Mouse (Mus musculus): ENCODE measurements around the gene Irf8. TPM values are rescaled to one million over a fixed set of nuclear protein-coding genes. Genes with fewer than 3 reads are reported as not detected.

The Irf8 gene
- total RNA-seq (2014; rRNA removed; ENCODE audit: low replicate concordance) (13.9 and 15.2 TPM in 2 replicates), polyA plus RNA-seq (2015; fragmentation: Nextera tagmentation; extraction: Ambion mirVana) (11.5 and 12.2 TPM in 2 replicates)

- Histone ChIP-seq H3K9me3 (replicated peaks; ENCODE audit: control insufficient read depth, low read length) (no peaks in the 10 kb centered on the region), H3K4me3 (ENCODE audit: low read depth, low read length) (peak within 1 kb of the TSS; percentile 55), H3K4me2 (ENCODE audit: low read depth, low read length) (peak within 1 kb of the TSS; percentile 92), H3K36me3 (replicated peaks; ENCODE audit: control insufficient read depth, insufficient read depth, low read length) (no peaks in the 10 kb centered on the region), H3K27me3 (ENCODE audit: control insufficient read depth, insufficient read depth, low read length) (peaks cover 47% of the 10 kb centered on the region), H3K4me1 (ENCODE audit: control insufficient read depth, insufficient read depth) (no peaks in the 10 kb centered on the region), H3K9ac (replicated peaks; ENCODE audit: low read depth, low read length) (0 out of 2 replicates have a peak within 1 kb of the TSS, but pooled peaks have one; percentile 0), H3K27ac (ENCODE audit: low read depth) (no peak within 1 kb of the TSS)
- peak; percentile 92 for ATAC-seq (ENCODE audit: insufficient read depth, low read depth)
- TF ChIP-seq EP300 (IDR thresholded peaks at IDR 0.05; ENCODE audit: low read depth) (0 out of 2 replicates have a peak, but pooled peaks have one; percentile 44), CTCF (IDR thresholded peaks at IDR 0.05; ENCODE audit: low read depth) (peak; percentile 29)
- under 1% methylated on average over 60 of the region's 62 CpGs for WGBS
- DNase-seq (ENCODE audit: low spot score): peak; percentile 81
These were observed at the start of gene Irf8 for GRCm38 (mm10) chr8:120735770-120736481. Gene Irf8, plus strand, starts transcription at chr8:120736358.

GRCm38 (mm10) chr8:120686576-120686975 lies 49.6 kb upstream of the Irf8 start:
- H3K27ac ChIP-seq (ENCODE audit: low read depth): no peak overlapping the region
- DNase-seq (ENCODE audit: low spot score): no peak
- H3K36me3 ChIP-seq (replicated peaks; ENCODE audit: control insufficient read depth, insufficient read depth, low read length): no peaks in the 10 kb centered on the region
- ATAC-seq (ENCODE audit: insufficient read depth, low read depth): no peak
- no peaks in the 10 kb centered on the region for H3K9me3 ChIP-seq (replicated peaks; ENCODE audit: control insufficient read depth, low read length)
- H3K4me1 ChIP-seq (ENCODE audit: control insufficient read depth, insufficient read depth): no peaks in the 10 kb centered on the region
- 0 out of 2 replicates have a peak, but pooled peaks cover 3% of the 10 kb centered on the region for H3K27me3 ChIP-seq (ENCODE audit: control insufficient read depth, insufficient read depth, low read length)
- TF ChIP-seq EP300 (IDR thresholded peaks at IDR 0.05; ENCODE audit: low read depth) (no peak), CTCF (IDR thresholded peaks at IDR 0.05; ENCODE audit: low read depth) (no peak)
- 77% methylated on average over 5 of the region's 5 CpGs for WGBS
- no peak overlapping the region for H3K4me2 ChIP-seq (ENCODE audit: low read depth, low read length)
- H3K4me3 ChIP-seq (ENCODE audit: low read depth, low read length): no peak overlapping the region
- H3K9ac ChIP-seq (replicated peaks; ENCODE audit: low read depth, low read length): no peak overlapping the region

GRCm38 (mm10) chr8:120687786-120688185 lies 48.4 kb upstream of the Irf8 start:
- DNase-seq (ENCODE audit: low spot score): no peak

GRCm38 (mm10) chr8:120688511-120688910 lies 47.6 kb upstream of the Irf8 start:
- no peaks in the 10 kb centered on the region for H3K36me3 ChIP-seq (replicated peaks; ENCODE audit: control insufficient read depth, insufficient read depth, low read length)
- 82% methylated on average over 7 of the region's 7 CpGs for WGBS
- H3K27ac ChIP-seq (ENCODE audit: low read depth): no peak overlapping the region
- ATAC-seq (ENCODE audit: insufficient read depth, low read depth) (no peak), DNase-seq (ENCODE audit: low spot score) (no peak)
- TF ChIP-seq CTCF (IDR thresholded peaks at IDR 0.05; ENCODE audit: low read depth) (no peak), EP300 (IDR thresholded peaks at IDR 0.05; ENCODE audit: low read depth) (no peak)
- H3K4me1 ChIP-seq (ENCODE audit: control insufficient read depth, insufficient read depth): no peaks in the 10 kb centered on the region
- no peak overlapping the region for H3K9ac ChIP-seq (replicated peaks; ENCODE audit: low read depth, low read length)
- H3K4me2 ChIP-seq (ENCODE audit: low read depth, low read length): no peak overlapping the region
- no peaks in the 10 kb centered on the region for H3K9me3 ChIP-seq (replicated peaks; ENCODE audit: control insufficient read depth, low read length)
- H3K4me3 ChIP-seq (ENCODE audit: low read depth, low read length): no peak overlapping the region
- 0 out of 2 replicates have a peak, but pooled peaks cover 3% of the 10 kb centered on the region for H3K27me3 ChIP-seq (ENCODE audit: control insufficient read depth, insufficient read depth, low read length)

More at GRCm38 (mm10) chr8:120687786-120688185, 48.4 kb upstream of the Irf8 start:
- WGBS: 54% methylated on average over 8 of the region's 8 CpGs
- 0 out of 2 replicates have a peak, but pooled peaks cover 3% of the 10 kb centered on the region for H3K27me3 ChIP-seq (ENCODE audit: control insufficient read depth, insufficient read depth, low read length)
- H3K36me3 ChIP-seq (replicated peaks; ENCODE audit: control insufficient read depth, insufficient read depth, low read length): no peaks in the 10 kb centered on the region
- no peaks in the 10 kb centered on the region for H3K4me1 ChIP-seq (ENCODE audit: control insufficient read depth, insufficient read depth)
- no peak overlapping the region for H3K4me3 ChIP-seq (ENCODE audit: low read depth, low read length)
- ATAC-seq (ENCODE audit: insufficient read depth, low read depth): no peak
- H3K27ac ChIP-seq (ENCODE audit: low read depth): no peak overlapping the region
- no peak for TF ChIP-seq EP300 (IDR thresholded peaks at IDR 0.05; ENCODE audit: low read depth)
- TF ChIP-seq CTCF (IDR thresholded peaks at IDR 0.05; ENCODE audit: low read depth): no peak
- no peaks in the 10 kb centered on the region for H3K9me3 ChIP-seq (replicated peaks; ENCODE audit: control insufficient read depth, low read length)
- H3K4me2 ChIP-seq (ENCODE audit: low read depth, low read length): no peak overlapping the region
- H3K9ac ChIP-seq (replicated peaks; ENCODE audit: low read depth, low read length): no peak overlapping the region

- 69% methylated on average over 4 of the region's 4 CpGs for WGBS
- TF ChIP-seq CTCF (IDR thresholded peaks at IDR 0.05; ENCODE audit: low read depth) (no peak), EP300 (IDR thresholded peaks at IDR 0.05; ENCODE audit: low read depth) (no peak)
- ATAC-seq (ENCODE audit: insufficient read depth, low read depth): no peak
These were observed 43.2 kb upstream of the Irf8 start for GRCm38 (mm10) chr8:120692934-120693333.

More at GRCm38 (mm10) chr8:120692934-120693333, 43.2 kb upstream of the Irf8 start:
- Histone ChIP-seq H3K9ac (replicated peaks; ENCODE audit: low read depth, low read length) (no peak overlapping the region), H3K9me3 (replicated peaks; ENCODE audit: control insufficient read depth, low read length) (no peaks in the 10 kb centered on the region), H3K36me3 (replicated peaks; ENCODE audit: control insufficient read depth, insufficient read depth, low read length) (no peaks in the 10 kb centered on the region), H3K4me3 (ENCODE audit: low read depth, low read length) (no peak overlapping the region), H3K4me1 (ENCODE audit: control insufficient read depth, insufficient read depth) (peaks cover 7% of the 10 kb centered on the region; the same call in 1 of the 2 replicates), H3K4me2 (ENCODE audit: low read depth, low read length) (no peak overlapping the region), H3K27me3 (ENCODE audit: control insufficient read depth, insufficient read depth, low read length) (peaks cover 9% of the 10 kb centered on the region; the same call in 1 of the 2 replicates), H3K27ac (ENCODE audit: low read depth) (no peak overlapping the region)
- DNase-seq (ENCODE audit: low spot score): no peak

All from heart, postnatal 0 days (tissue).